Mouse (Mus musculus) liver, embryonic 14.5 days (tissue): ENCODE data around the gene Fbxl5.

ENCODE experiments used
- CTCF ChIP-seq: IDR thresholded peaks from 2 replicates; pipeline ENCODE4 v1.5.1; 2016; ENCODE audit warnings: antibody characterized with exemption, low read depth, control low read depth
- EP300 ChIP-seq: IDR thresholded peaks from 2 replicates; pipeline ENCODE4 v1.6.1; 2016; ENCODE audit warnings: antibody characterized with exemption, low read depth

- TF ChIP-seq CTCF: no peak
- no peak for TF ChIP-seq EP300
These were observed 20.7 kb downstream of the Fbxl5 start for GRCm38 (mm10) chr5:43800700-43801099.
